Mouse (Mus musculus) forebrain, embryonic 10.5 days (tissue): Measurements from ENCODE around the gene Nek8. TPM values are rescaled to one million over a fixed set of nuclear protein-coding genes. Genes with fewer than 3 reads are reported as not detected.
A peak's percentile ranks its signal among the peaks of the same experiment; 100 is the strongest.

ENCODE experiments used
- DNase-seq: peaks from one replicate; pipeline ENCODE4 v3.0.0-alpha.2; 2017; ENCODE audit warnings: low spot score; ENCODE audit errors: extremely low spot score
- H3K27ac ChIP-seq: fragments of 300-500 bp; sonication (generic); 2 replicates; pipeline ENCODE4 v1.5.1; 2016; ENCODE audit warnings: mild to moderate bottlenecking
- H3K27me3 ChIP-seq: fragments of 300-500 bp; sonication (generic); 2 replicates; pipeline ENCODE4 v1.6.1; 2016; ENCODE audit warnings: mild to moderate bottlenecking; ENCODE audit not compliant: poor library complexity, severe bottlenecking
- H3K36me3 ChIP-seq: fragments of 300-500 bp; sonication (generic); replicated peaks from 2 replicates; pipeline ENCODE4 v1.6.1; 2016; ENCODE audit warnings: mild to moderate bottlenecking, moderate library complexity
- H3K4me1 ChIP-seq: fragments of 300-500 bp; sonication (generic); 2 replicates; pipeline ENCODE4 v1.6.1; 2016
- H3K4me3 ChIP-seq: fragments of 300-500 bp; sonication (generic); 2 replicates; pipeline ENCODE4 v1.5.1; 2016; ENCODE audit warnings: mild to moderate bottlenecking, moderate library complexity
- H3K9me3 ChIP-seq: fragments of 300-500 bp; sonication (generic); 2 replicates; pipeline ENCODE4 v1.6.1; 2016; ENCODE audit warnings: mild to moderate bottlenecking, moderate library complexity
- WGBS: fragments of 180-500 bp; shearing (Covaris S2); methylation state at CpG from one replicate; pipeline ENCODE4 v1.1.7; 2016; 5-methylcytosine and 5-hydroxymethylcytosine counted together
- polyA plus RNA-seq: library from polyadenylated mRNA; unstranded; fragments of >200 nt; fragmentation: Nextera tagmentation; extraction: Ambion mirVana; gene quantifications from 2 replicates; pipeline ENCODE4 v1.2.1, GENCODE M21; 2016

Gene Nek8
- polyA plus RNA-seq, 1 experiment from 2014 or later, result 11.7 TPM

DNA sequence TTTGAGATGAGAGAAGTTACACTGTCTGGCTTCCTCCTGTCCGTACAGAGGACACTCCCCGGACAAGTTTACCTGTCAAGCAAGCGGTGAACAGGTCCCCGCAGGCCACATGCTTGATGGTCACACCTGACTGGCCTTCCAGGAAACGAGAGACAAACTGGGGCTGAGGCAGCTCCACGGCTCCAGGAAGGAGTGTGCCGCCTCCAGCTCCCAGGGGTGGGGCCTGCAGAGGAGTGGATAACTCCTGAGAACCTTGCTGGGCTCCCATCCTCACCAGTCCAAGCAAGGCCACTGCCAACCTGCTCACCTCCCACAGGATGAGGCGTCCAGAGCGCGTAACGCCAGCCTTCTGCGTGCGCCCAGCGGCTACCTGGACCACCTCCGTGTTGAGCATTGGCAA is 6.2 kb downstream of the Nek8 start:
- WGBS, result 90% methylated on average over 15 of the region's 15 CpGs
- Histone ChIP-seq H3K4me1 (peaks cover 35% of the 10 kb centered on the region), H3K9me3 (no peaks in the 10 kb centered on the region), H3K27me3 (peaks cover 17% of the 10 kb centered on the region), H3K36me3 (peaks cover 14% of the 10 kb centered on the region), H3K4me3 (no peak overlapping the region), H3K27ac (no peak overlapping the region)
- DNase-seq, result no peak

DNA sequence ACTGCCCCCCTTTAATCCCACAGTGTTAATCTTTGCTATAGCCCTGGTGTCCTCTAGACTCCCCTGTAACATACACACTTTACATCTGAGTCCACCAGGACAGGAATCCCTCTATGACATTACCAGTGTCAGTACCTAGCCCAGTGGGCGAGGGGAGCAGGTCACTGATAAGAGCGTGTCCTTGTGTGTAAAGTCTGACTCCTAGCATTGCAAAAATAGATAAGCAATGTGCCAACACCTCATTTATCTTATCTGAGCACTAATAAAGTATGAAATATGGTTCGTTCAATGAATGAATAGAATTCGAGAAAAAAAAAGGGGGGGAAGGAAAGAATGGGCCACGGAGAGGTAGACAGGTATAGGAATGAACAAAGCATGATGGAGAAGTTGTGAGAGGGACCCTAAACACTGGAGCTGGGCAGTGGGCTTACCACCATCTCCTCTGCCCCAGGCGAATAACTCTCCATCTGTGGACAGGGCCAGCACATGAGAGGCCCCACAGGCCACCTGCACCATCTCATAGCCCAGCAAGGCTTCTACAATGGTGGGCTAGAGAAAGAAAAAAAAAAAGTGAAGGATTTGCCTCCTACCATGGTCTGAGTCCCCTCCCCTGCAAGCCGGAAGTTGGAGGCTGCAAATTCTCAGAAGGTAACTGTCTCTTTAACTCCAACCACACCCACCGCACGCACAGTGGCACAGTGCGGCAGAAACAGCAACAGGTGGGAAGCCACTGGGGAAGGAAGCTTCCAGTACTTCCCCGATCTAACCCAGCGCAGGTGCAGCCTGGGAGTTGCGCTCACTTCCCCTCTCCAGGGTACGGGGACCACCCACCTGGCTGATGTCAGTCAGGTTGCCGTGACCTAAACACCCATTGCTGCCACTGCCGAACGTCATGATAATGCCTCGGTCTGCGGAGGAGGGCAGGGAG is 7.7 kb downstream of the Nek8 start:
- Histone ChIP-seq H3K27ac (no peak overlapping the region), H3K36me3 (peaks cover 14% of the 10 kb centered on the region), H3K4me1 (peaks cover 33% of the 10 kb centered on the region), H3K27me3 (peaks cover 17% of the 10 kb centered on the region), H3K4me3 (no peak overlapping the region), H3K9me3 (no peaks in the 10 kb centered on the region)
- 56% methylated on average over 19 of the region's 19 CpGs for WGBS
- no peak for DNase-seq

DNA sequence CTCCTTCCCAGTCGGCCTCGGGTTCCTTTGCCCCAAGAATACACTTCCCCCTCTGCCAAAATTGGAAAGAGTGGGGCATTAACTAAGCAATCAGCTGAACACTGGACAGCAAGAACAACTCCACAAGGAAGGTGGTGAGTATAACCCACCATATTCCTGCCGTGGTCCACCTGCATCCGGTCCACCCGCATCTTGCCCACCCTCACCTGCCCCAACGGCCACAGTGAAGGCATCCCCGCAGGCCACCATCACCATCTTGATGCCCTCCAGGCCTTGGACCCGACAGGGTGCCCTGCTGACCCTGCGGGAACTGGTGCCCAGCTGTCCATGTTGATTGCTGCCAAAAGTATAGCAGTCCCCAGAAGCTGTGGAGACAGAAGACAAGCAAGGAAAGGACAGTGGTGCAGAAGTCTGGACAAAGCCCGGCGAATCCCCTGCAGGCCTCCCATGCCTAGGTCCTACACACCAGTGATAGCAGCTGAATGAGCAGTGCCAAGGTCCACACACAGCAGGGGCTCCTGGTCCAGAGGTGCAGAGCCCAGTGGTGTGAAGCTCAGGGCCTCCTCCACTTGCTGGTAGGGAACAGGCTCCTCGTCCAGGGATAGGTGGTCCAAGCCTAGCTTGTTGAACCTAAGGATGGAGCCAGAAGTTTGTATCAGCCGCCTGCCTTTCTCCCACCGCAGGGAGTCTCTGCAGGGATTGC is 9.1 kb downstream of the Nek8 start:
- no peak for DNase-seq
- Histone ChIP-seq H3K4me3 (no peak overlapping the region), H3K4me1 (peaks cover 47% of the 10 kb centered on the region), H3K9me3 (no peaks in the 10 kb centered on the region), H3K36me3 (peaks cover 25% of the 10 kb centered on the region), H3K27me3 (peaks cover 17% of the 10 kb centered on the region), H3K27ac (no peak overlapping the region)
- WGBS, result 85% methylated on average over 14 of the region's 14 CpGs

DNA sequence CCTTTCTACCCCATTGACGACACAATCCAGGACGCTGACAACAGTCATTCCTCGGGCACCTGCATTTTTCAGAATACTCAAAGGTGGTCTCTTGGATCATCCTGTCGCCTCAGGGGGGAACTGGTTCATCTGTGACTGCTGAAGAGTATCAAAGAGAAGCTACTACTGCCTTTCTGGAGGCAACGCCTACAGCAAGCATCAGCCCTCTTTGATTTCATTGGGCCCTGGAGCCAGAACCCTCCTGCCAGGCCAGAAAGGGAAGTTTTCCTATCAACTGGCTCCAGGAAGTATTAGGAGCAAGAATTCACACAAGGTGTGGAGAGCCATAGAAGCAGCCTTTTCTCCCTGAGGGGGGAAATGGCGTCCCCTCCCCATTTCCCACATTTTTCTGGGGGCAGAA is 9.8 kb downstream of the Nek8 start:
- H3K4me1 ChIP-seq, result peaks cover 51% of the 10 kb centered on the region
- peak overlapping the region; percentile 100; the same call in 1 of the 2 replicates for H3K4me3 ChIP-seq
- H3K9me3 ChIP-seq, result no peaks in the 10 kb centered on the region
- peak overlapping the region; percentile 99 for H3K27ac ChIP-seq
- WGBS, result 70% methylated on average over 6 of the region's 6 CpGs
- peaks cover 27% of the 10 kb centered on the region for H3K36me3 ChIP-seq
- no peak for DNase-seq
- H3K27me3 ChIP-seq, result peaks cover 17% of the 10 kb centered on the region

DNA sequence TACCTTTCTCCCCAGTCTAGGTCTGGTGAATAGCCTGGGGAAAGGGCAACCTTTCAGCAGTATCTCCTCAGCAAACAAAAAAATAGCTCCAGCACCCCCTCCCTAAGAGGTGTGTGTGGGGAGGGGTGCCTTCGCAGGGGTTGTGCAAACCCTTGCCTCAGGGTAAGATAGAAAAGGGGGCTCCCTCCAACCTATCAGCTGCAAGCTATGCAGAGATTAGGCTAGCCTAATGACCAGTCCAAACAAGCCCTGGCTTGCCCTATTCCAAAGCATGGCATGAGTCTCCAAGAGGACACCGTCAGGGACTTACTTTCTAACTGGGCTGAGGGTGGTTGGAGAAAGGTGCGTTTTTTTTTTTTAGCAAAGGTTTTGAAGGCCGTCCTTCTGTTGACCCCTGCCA is 10.3 kb downstream of the Nek8 start:
- H3K9me3 ChIP-seq, result no peaks in the 10 kb centered on the region
- peak overlapping the region; percentile 99 for H3K27ac ChIP-seq
- H3K27me3 ChIP-seq, result peaks cover 17% of the 10 kb centered on the region
- peaks cover 31% of the 10 kb centered on the region for H3K36me3 ChIP-seq
- H3K4me1 ChIP-seq, result peaks cover 54% of the 10 kb centered on the region
- 37% methylated on average over 4 of the region's 4 CpGs for WGBS
- H3K4me3 ChIP-seq, result peak overlapping the region; percentile 100
- no peak for DNase-seq

DNA sequence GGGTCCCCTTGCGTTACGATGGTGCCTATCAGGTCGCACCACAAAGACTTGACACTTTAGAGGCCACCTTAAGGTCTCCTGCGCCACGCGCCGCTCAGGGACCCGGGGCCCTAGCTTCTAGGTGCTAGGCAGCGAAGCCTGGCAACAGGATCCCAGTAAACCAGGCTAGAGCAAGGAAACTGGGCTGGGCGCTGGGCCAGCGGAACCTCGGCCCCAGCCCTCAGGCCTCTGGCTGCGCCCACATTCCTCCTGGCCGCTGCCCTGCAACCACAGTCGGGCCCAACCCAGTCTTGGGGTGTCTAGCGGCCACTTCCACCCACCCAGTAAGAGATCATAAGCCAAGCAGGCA is 10.7 kb downstream of the Nek8 start:
- Histone ChIP-seq H3K4me3 (peak overlapping the region; percentile 100), H3K36me3 (peaks cover 31% of the 10 kb centered on the region), H3K4me1 (peaks cover 56% of the 10 kb centered on the region), H3K27ac (peak overlapping the region; percentile 99), H3K27me3 (peaks cover 17% of the 10 kb centered on the region), H3K9me3 (no peaks in the 10 kb centered on the region)
- no peak for DNase-seq
- 2% methylated on average over 16 of the region's 16 CpGs for WGBS

DNA sequence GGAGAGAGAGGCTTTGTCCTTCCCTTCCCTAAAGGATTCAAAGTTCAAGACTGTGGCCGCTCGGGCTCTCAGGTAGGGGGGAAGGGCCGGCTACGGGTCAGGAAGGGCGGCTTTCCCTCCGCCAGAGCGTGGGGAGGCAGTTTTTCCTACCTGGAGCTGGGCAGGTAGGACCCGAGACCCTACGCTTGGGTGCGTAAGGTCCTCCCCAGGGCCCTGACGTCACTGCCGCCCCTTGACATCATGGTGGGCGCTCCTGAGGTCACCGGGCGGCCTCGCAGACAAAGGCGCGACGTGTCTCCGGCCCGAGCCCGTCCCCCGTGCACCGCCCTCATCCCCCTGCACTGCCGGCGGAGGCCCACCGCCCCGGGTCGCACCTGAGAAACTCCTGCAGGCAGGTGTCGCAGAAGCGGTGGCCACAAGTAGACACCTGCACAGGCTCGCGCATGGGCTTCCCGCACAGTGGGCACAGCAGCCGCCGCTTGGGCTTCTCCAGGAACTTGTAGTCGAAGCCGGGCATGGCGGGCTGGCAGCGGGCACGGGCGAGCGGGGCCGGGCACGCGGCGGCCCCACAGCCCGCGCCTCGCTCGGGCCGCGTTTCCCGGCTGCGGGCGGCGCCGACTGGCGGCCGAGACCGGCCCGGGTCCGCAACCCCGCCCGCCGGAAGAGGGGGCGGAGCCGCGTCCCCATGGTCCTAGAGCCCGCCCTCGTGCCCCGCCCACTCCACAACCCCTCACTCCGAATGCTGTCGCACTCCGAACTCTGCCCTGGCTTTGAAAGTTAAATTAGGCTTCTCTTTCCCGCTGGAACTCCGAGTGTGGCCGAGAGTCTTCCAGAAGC is 11.3 kb downstream of the Nek8 start, which contains the start of gene Traf4:
Gene Traf4, minus strand, starts transcription at position 666 of the 837 bp plus-strand sequence.
- peak within 1 kb of the TSS; percentile 99 for H3K27ac ChIP-seq
- peaks cover 37% of the 10 kb centered on the region for H3K36me3 ChIP-seq
- H3K4me3 ChIP-seq, result peak within 1 kb of the TSS; percentile 100
- under 1% methylated on average over 78 of the region's 78 CpGs for WGBS
- peaks cover 17% of the 10 kb centered on the region for H3K27me3 ChIP-seq
- H3K9me3 ChIP-seq, result no peaks in the 10 kb centered on the region
- H3K4me1 ChIP-seq, result peaks cover 56% of the 10 kb centered on the region
- peak; percentile 85 for DNase-seq

DNA sequence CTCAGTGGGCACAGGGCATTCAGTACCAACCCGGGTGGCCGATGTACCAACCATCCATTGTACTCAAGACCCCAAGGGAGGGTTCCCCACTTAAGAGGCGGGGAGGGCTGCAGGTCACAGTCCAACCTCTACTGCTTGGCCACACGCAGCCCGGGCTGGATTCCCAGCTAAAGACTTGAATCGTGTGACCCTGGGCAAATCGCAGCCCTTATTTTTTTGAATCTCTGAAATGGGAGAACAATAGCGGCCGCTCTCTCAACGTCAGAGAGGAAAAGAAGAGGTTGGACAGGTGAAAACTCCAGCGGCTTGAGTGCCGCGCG is 11.9 kb downstream of the Nek8 start:
- Histone ChIP-seq H3K4me1 (peaks cover 60% of the 10 kb centered on the region), H3K27ac (peak overlapping the region; percentile 99), H3K27me3 (peaks cover 17% of the 10 kb centered on the region), H3K9me3 (no peaks in the 10 kb centered on the region), H3K4me3 (peak overlapping the region; percentile 100), H3K36me3 (peaks cover 43% of the 10 kb centered on the region)
- WGBS, result under 1% methylated on average over 14 of the region's 14 CpGs
- no peak for DNase-seq

DNA sequence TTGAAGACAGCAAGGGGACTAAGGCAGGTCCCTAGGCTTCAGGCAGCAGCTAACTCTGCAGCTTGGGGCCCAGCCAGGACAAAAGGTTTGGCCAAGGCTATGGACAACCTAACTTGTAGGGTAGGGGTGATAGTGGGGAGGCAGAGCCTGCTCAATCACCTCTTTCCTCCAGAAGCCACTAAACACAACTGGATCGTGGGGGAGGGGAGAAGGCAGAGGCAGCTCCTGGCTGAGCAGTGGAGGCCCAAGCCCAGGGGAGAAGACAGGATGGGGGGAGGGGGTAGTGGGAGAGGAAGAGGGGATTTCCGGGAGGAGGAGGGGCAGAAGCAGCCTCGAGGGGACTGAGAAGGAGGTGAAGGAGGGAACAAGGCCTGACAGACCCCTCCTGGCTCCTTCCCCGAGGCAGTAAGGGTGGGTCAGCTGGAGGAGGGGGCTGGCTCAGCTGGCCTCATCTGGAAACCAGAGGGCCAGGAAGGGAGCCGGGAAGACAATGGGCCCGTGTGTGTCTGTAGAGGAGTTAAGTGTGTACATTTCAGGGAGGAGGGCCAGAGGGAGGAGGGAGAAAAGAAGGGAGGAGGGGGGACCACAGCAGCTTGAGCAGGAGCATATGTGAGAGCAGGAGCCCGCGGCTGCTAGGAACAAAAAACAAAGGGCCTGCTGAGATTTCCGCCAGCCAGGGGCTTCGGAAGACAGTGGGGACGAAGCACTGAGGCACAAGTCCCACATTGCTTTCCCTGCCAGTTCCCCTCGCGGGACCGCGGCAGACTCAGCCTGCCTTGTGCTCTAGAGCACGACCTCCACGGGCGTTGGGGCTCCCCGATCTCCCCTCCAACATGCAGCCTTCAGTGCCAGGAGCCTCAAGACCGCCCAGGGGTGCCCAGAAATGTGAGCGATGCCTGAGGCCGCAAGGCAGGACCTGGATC is 12.5 kb downstream of the Nek8 start:
- DNase-seq, result peak; percentile 83
- Histone ChIP-seq H3K36me3 (peaks cover 49% of the 10 kb centered on the region), H3K4me3 (peak overlapping the region; percentile 100), H3K27me3 (peaks cover 17% of the 10 kb centered on the region), H3K27ac (peak overlapping the region; percentile 99), H3K4me1 (peaks cover 61% of the 10 kb centered on the region), H3K9me3 (no peaks in the 10 kb centered on the region)
- 0% methylated on average over 22 of the region's 22 CpGs for WGBS

DNA sequence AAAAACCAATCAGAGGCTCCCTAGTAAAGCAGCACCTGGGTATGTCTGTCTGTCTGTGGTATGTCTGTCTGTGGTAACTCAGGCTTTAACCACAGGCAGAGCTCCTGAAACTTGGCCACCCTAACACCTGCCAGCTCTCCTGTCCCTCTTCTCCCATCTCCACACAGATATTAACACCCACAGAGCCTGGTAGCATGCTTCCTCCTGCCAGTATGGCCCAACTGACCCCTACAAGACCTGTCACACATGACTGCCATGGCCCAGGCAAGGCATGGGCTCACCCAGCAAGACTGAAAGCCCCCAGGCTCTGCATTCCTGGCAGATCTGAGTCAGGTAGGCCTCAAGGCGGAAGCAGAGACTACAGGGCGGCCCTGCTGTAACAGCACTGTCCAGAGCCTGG is 13.4 kb downstream of the Nek8 start:
- Histone ChIP-seq H3K27ac (peak overlapping the region; percentile 99), H3K36me3 (peaks cover 58% of the 10 kb centered on the region), H3K27me3 (peaks cover 17% of the 10 kb centered on the region), H3K4me1 (peaks cover 58% of the 10 kb centered on the region), H3K4me3 (peak overlapping the region; percentile 100), H3K9me3 (no peaks in the 10 kb centered on the region)
- no peak for DNase-seq
- 73% methylated on average over 2 of the region's 2 CpGs for WGBS

DNA sequence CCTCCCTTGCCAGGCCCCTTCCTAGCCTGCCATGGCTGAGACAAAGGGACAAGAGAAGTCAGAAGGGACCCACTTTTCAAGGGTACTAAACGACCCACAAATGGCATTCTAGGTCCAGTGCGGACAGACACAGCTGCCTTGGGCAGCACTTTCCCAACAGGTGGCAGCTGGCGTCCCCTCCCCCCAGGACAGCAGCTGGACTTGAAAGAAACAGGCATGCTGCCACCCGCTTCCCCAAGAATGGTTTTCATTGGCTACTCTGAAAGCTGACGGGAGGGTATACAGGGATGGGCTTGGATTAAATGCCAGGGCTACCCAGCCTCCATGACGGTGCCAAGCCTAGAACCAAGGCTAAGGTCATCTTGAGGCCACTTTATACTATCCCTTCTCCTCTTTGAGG is 14.0 kb downstream of the Nek8 start:
- H3K4me1 ChIP-seq, result peaks cover 63% of the 10 kb centered on the region
- peak overlapping the region; percentile 99 for H3K27ac ChIP-seq
- no peaks in the 10 kb centered on the region for H3K9me3 ChIP-seq
- H3K27me3 ChIP-seq, result peaks cover 14% of the 10 kb centered on the region
- 79% methylated on average over 6 of the region's 6 CpGs for WGBS
- H3K36me3 ChIP-seq, result peaks cover 63% of the 10 kb centered on the region
- H3K4me3 ChIP-seq, result peak overlapping the region; percentile 100
- no peak for DNase-seq

DNA sequence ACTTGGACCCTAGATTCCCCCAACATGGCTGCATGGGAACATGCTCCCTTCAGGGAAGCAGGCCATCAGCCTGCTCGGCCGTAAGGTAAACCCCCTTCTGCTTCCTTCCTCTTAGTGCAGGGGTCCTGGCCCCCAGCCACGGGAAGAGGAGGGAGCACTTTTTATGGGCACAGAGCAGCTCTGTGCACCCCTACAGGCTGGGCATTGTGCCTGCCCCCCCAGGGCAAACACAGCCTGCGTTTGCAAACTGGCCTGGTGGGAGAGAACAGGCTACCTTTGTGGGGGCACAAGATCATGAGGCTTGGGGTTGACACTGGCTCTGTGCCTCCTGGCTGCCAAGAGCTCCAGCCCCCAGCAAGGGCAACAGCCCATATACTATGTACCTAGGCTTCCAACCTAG is 14.5 kb downstream of the Nek8 start:
- DNase-seq, result no peak
- WGBS, result 72% methylated on average over 4 of the region's 4 CpGs
- Histone ChIP-seq H3K27ac (peak overlapping the region; percentile 99), H3K36me3 (peaks cover 68% of the 10 kb centered on the region), H3K9me3 (no peaks in the 10 kb centered on the region), H3K4me3 (peak overlapping the region; percentile 100), H3K27me3 (peaks cover 9% of the 10 kb centered on the region), H3K4me1 (peaks cover 62% of the 10 kb centered on the region)
